Mouse (Mus musculus) liver, embryonic 11.5 days (tissue): ENCODE results near the gene Mtx1. TPM values are rescaled to one million over a fixed set of nuclear protein-coding genes. Genes with fewer than 3 reads are reported as not detected.

Source experiments
- microRNA counts: library from miRNA; unstranded; fragments of <30 nt; microRNA quantifications from one replicate; lab custom pipeline; 2015
- microRNA-seq: library from miRNA; unstranded; fragments of <30 nt; microRNA quantifications from one replicate; pipeline ENCODE4, GENCODE M21; 2017; ENCODE audit warnings: borderline number of aligned reads
- polyA plus RNA-seq: library from polyadenylated mRNA; unstranded; fragments of >200 nt; fragmentation: Nextera tagmentation; extraction: Ambion mirVana; gene quantifications from 2 replicates; pipeline ENCODE4 v1.2.1, GENCODE M21; 2014

Gene Mtx1
- polyA plus RNA-seq, 1 experiment from 2014 or later = 219 TPM

MicroRNAs within 50 kb of the gene (microRNA counts, 519-probe panel; counts per million panel counts)
- not detected for microRNA mmu-miR-92b (lab: Ali Mortazavi, UCI)

Small RNAs within 50 kb of the gene (microRNA-seq; reads per million reads assigned to microRNA genes)
- 242 reads per million, percentile 58 among the genes with 10 or more reads in this experiment for gene Mir92b

Other genes starting within 250 kb of the Mtx1 start
- gene Rusc1, start 133.8 kb downstream of the Mtx1 start, polyA plus RNA-seq = 11.3 and 11.7 TPM in 2 replicates
- 0.14 TPM in 1 of 2 replicates, not detected in the other for gene Gm43738, start 126.0 kb downstream of the Mtx1 start, polyA plus RNA-seq
- 284 and 300 TPM in 2 replicates for gene Fdps, start 125.1 kb downstream of the Mtx1 start, polyA plus RNA-seq
- 117 and 144 TPM in 2 replicates for gene Pklr, start 90.9 kb downstream of the Mtx1 start, polyA plus RNA-seq
- 1.2 and 1.6 TPM in 2 replicates for gene Hcn3, start 66.9 kb downstream of the Mtx1 start, polyA plus RNA-seq
- gene Clk2, start 62.3 kb downstream of the Mtx1 start, polyA plus RNA-seq = 18.8 and 22.8 TPM in 2 replicates
- gene Scamp3, start 49.6 kb downstream of the Mtx1 start, polyA plus RNA-seq = 110 and 116 TPM in 2 replicates
- gene Fam189b, start 43.9 kb downstream of the Mtx1 start, polyA plus RNA-seq = 12.7 and 13.5 TPM in 2 replicates
- gene Gba, start 24.2 kb downstream of the Mtx1 start, polyA plus RNA-seq = 38.5 and 42.1 TPM in 2 replicates
- 3.2 and 5.9 TPM in 2 replicates for gene Thbs3, start 11.9 kb downstream of the Mtx1 start, polyA plus RNA-seq
- 0.30 and 0.62 TPM in 2 replicates for gene Muc1, start 2.0 kb upstream of the Mtx1 start, polyA plus RNA-seq
- gene Krtcap2, start 18.9 kb upstream of the Mtx1 start, polyA plus RNA-seq = 246 and 251 TPM in 2 replicates
- gene Trim46, start 19.2 kb upstream of the Mtx1 start, polyA plus RNA-seq = 0.97 and 1.7 TPM in 2 replicates
- gene Dpm3, start 32.3 kb upstream of the Mtx1 start, polyA plus RNA-seq = 106 and 118 TPM in 2 replicates
- gene Slc50a1, start 43.5 kb upstream of the Mtx1 start, polyA plus RNA-seq = 25.3 and 31.5 TPM in 2 replicates
- gene Efna1, start 54.1 kb upstream of the Mtx1 start, polyA plus RNA-seq = 11.4 and 11.8 TPM in 2 replicates
- 2.1 and 3.9 TPM in 2 replicates for gene Efna3, start 95.9 kb upstream of the Mtx1 start, polyA plus RNA-seq
- 6.5 and 6.9 TPM in 2 replicates for gene Efna4, start 110.9 kb upstream of the Mtx1 start, polyA plus RNA-seq
- gene Adam15, start 122.9 kb upstream of the Mtx1 start, polyA plus RNA-seq = 19.5 and 23.2 TPM in 2 replicates
- gene Dcst2, start 134.9 kb upstream of the Mtx1 start, polyA plus RNA-seq = 0.10 TPM in 1 of 2 replicates, not detected in the other
- gene Dcst1, start 138.2 kb upstream of the Mtx1 start, polyA plus RNA-seq = not detected in 2 replicates
- gene Zbtb7b, start 167.7 kb upstream of the Mtx1 start, polyA plus RNA-seq = 1.5 and 2.1 TPM in 2 replicates
- gene Lenep, start 175.7 kb upstream of the Mtx1 start, polyA plus RNA-seq = not detected in 2 replicates
- gene Flad1, start 184.8 kb upstream of the Mtx1 start, polyA plus RNA-seq = 34.3 and 37.8 TPM in 2 replicates
- 498 and 502 TPM in 2 replicates for gene Cks1b, start 191.3 kb upstream of the Mtx1 start, polyA plus RNA-seq
- gene Shc1, start 191.4 kb upstream of the Mtx1 start, polyA plus RNA-seq = 72.8 and 75.6 TPM in 2 replicates
- 35.5 and 37.7 TPM in 2 replicates for gene Pygo2, start 203.1 kb upstream of the Mtx1 start, polyA plus RNA-seq
- gene Pbxip1, start 209.6 kb upstream of the Mtx1 start, polyA plus RNA-seq = 8.3 and 8.7 TPM in 2 replicates
- 58.0 and 58.3 TPM in 2 replicates for gene Pmvk, start 227.5 kb upstream of the Mtx1 start, polyA plus RNA-seq